Mouse (Mus musculus): ENCODE measurements around the gene Mgat4a.

DNA sequence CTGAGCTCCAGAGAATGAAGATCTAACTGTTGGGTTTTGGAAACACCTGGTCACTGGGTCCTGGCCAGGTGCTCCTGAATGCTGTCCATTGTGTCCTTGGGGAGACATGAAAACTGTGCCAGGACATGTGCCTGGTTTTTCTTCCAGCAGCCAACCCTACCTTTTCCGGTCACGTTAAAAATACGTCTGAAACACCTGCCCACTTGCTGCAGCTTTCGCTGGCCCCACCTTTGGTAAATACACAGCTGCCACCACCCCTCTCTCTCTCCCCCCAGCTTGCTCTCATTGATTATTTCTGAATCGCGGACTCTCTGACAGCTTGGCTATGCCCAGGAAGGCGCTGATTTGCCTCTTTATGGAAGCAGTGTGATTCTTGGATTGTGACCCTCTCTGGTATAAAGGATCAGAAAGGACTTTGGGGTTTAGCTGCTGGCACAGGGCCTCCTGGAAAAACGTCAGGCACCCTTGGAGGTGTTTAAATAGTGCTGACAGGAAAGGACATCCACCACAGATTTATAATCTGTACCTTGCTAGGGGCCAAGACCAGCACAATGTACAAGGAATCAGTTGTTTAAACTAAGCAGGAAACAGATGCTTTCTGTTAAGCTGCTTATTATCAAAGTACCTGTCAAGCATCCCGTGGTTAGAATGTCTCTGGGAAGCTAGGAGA lies 43.1 kb upstream of the Mgat4a start:
- TF ChIP-seq CTCF (IDR thresholded peaks at IDR 0.05; ENCODE audit: low read depth, low read length) (no peak), POLR2A (IDR thresholded peaks at IDR 0.05; ENCODE audit: borderline replicate concordance, low read depth, low read length) (no peak)

Data from bone marrow macrophage, adult 2 months (primary cell).